Mouse (Mus musculus): ENCODE measurements around the gene Mfsd6l. TPM values are rescaled to one million over a fixed set of nuclear protein-coding genes. Genes with fewer than 3 reads are reported as not detected.

The Mfsd6l gene
- polyA plus RNA-seq, 1 experiment from 2014 or later = 2.2 TPM

Other genes starting within 250 kb of the Mfsd6l start
- gene Ntn1, start 155.4 kb upstream of the Mfsd6l start, polyA plus RNA-seq (2015; fragmentation: Nextera tagmentation; extraction: Ambion mirVana) = 16.1 and 18.7 TPM in 2 replicates
- gene Pik3r5, start 124.1 kb upstream of the Mfsd6l start, polyA plus RNA-seq (2015; fragmentation: Nextera tagmentation; extraction: Ambion mirVana) = 0.54 and 0.76 TPM in 2 replicates
- 3.2 and 4.7 TPM in 2 replicates for gene Pik3r6, start 53.2 kb upstream of the Mfsd6l start, polyA plus RNA-seq (2015; fragmentation: Nextera tagmentation; extraction: Ambion mirVana)
- 0.42 and 0.50 TPM in 2 replicates for gene Ccdc42, start 30.8 kb downstream of the Mfsd6l start, polyA plus RNA-seq (2015; fragmentation: Nextera tagmentation; extraction: Ambion mirVana)
- gene Myh10, start 135.4 kb downstream of the Mfsd6l start, polyA plus RNA-seq (2015; fragmentation: Nextera tagmentation; extraction: Ambion mirVana) = 86.6 and 88.4 TPM in 2 replicates